Mouse (Mus musculus) cerebellum, adult 2 months (tissue): ENCODE measurements around the gene Mtnr1b.

Source experiments
- CTCF ChIP-seq: fragments of 200-500 bp; IDR thresholded peaks from 2 replicates; pipeline ENCODE4 v1.5.1; 2011; ENCODE audit warnings: low read depth, mild to moderate bottlenecking, control low read depth, low read length, moderate library complexity, borderline replicate concordance; ENCODE audit not compliant: insufficient read depth
- POLR2A ChIP-seq: fragments of 200-500 bp; IDR thresholded peaks from 2 replicates; pipeline ENCODE4 v1.6.1; 2011; ENCODE audit warnings: low read length, control low read depth, borderline replicate concordance; ENCODE audit not compliant: insufficient read depth

GRCm38 (mm10) chr9:15792076-15792475 is 82.3 kb downstream of the Mtnr1b start:
- no peak for TF ChIP-seq POLR2A
- no peak for TF ChIP-seq CTCF
